Mouse (Mus musculus) cortical plate, adult 2 months (tissue): Measurements from ENCODE around the gene Cxcr4. TPM values are rescaled to one million over a fixed set of nuclear protein-coding genes. Genes with fewer than 3 reads are reported as not detected.

ENCODE experiments used
- H3K27ac ChIP-seq: fragments of 200-500 bp; 2 replicates; pipeline ENCODE4 v1.5.1; 2012; ENCODE audit warnings: low read length, control low read depth, inconsistent platforms; ENCODE audit not compliant: insufficient read depth
- H3K4me1 ChIP-seq: fragments of 200-500 bp; 2 replicates; pipeline ENCODE4 v1.6.1; 2011; ENCODE audit warnings: low read length; ENCODE audit not compliant: control insufficient read depth, insufficient read depth
- H3K4me3 ChIP-seq: fragments of 200-500 bp; 2 replicates; pipeline ENCODE4 v1.5.1; 2011; ENCODE audit warnings: mild to moderate bottlenecking, low read length, control low read depth; ENCODE audit not compliant: insufficient read depth
- CTCF ChIP-seq: fragments of 200-500 bp; IDR thresholded peaks from 2 replicates; pipeline ENCODE4 v1.5.1; 2011; ENCODE audit warnings: mild to moderate bottlenecking, control low read depth, low read length; ENCODE audit not compliant: insufficient read depth; ENCODE audit errors: extremely low read depth
- POLR2A ChIP-seq: fragments of 200-500 bp; IDR thresholded peaks from 2 replicates; pipeline ENCODE4 v1.6.1; 2011; ENCODE audit warnings: mild to moderate bottlenecking, low read length, control low read depth; ENCODE audit not compliant: insufficient read depth; ENCODE audit errors: extremely low read depth
- polyA plus RNA-seq: library from polyadenylated mRNA; depleted of rRNA; stranded (reverse); fragments of >200 nt; gene quantifications from 2 replicates; pipeline ENCODE4 v1.2.3, GENCODE M21; 2012; rRNA removed

The Cxcr4 gene
- polyA plus RNA-seq, 1 experiment: 3.2 TPM

- Histone ChIP-seq H3K4me3 (no peak overlapping the region), H3K4me1 (no peaks in the 10 kb centered on the region), H3K27ac (no peak overlapping the region)
- TF ChIP-seq POLR2A (no peak), CTCF (no peak)
These were observed 40.2 kb downstream of the Cxcr4 start for GRCm38 (mm10) chr1:128551743-128552397.

- Histone ChIP-seq H3K4me3 (no peak overlapping the region), H3K4me1 (no peaks in the 10 kb centered on the region), H3K27ac (no peak overlapping the region)
- TF ChIP-seq CTCF: no peak
- TF ChIP-seq POLR2A: no peak
These were observed 42.7 kb downstream of the Cxcr4 start for GRCm38 (mm10) chr1:128549442-128549841.

GRCm38 (mm10) chr1:128549007-128549406, 43.1 kb downstream of the Cxcr4 start:
- Histone ChIP-seq H3K4me3 (no peak overlapping the region), H3K27ac (no peak overlapping the region), H3K4me1 (no peaks in the 10 kb centered on the region)
- TF ChIP-seq CTCF: no peak
- no peak for TF ChIP-seq POLR2A

- no peak overlapping the region for H3K27ac ChIP-seq
- H3K4me1 ChIP-seq: no peaks in the 10 kb centered on the region
- no peak for TF ChIP-seq POLR2A
- TF ChIP-seq CTCF: no peak
- no peak overlapping the region for H3K4me3 ChIP-seq
These were observed 43.7 kb downstream of the Cxcr4 start for GRCm38 (mm10) chr1:128548220-128548998.

- TF ChIP-seq POLR2A (no peak), CTCF (no peak)
- Histone ChIP-seq H3K27ac (no peak overlapping the region), H3K4me3 (no peak overlapping the region), H3K4me1 (no peaks in the 10 kb centered on the region)
These were observed 46.4 kb downstream of the Cxcr4 start for GRCm38 (mm10) chr1:128545672-128546071.

GRCm38 (mm10) chr1:128543137-128543536, 49.0 kb downstream of the Cxcr4 start:
- Histone ChIP-seq H3K4me3 (no peak overlapping the region), H3K27ac (no peak overlapping the region), H3K4me1 (no peaks in the 10 kb centered on the region)
- no peak for TF ChIP-seq POLR2A
- no peak for TF ChIP-seq CTCF

- no peaks in the 10 kb centered on the region for H3K4me1 ChIP-seq
- TF ChIP-seq CTCF (no peak), POLR2A (no peak)
- no peak overlapping the region for H3K4me3 ChIP-seq
- H3K27ac ChIP-seq: no peak overlapping the region
These were observed 49.5 kb downstream of the Cxcr4 start for GRCm38 (mm10) chr1:128542555-128542954.

GRCm38 (mm10) chr1:128540213-128540612, 51.9 kb downstream of the Cxcr4 start:
- no peak for TF ChIP-seq CTCF
- TF ChIP-seq POLR2A: no peak
- no peak overlapping the region for H3K4me3 ChIP-seq
- H3K4me1 ChIP-seq: no peaks in the 10 kb centered on the region
- H3K27ac ChIP-seq: no peak overlapping the region

GRCm38 (mm10) chr1:128539555-128539954, 52.5 kb downstream of the Cxcr4 start:
- H3K27ac ChIP-seq: no peak overlapping the region
- H3K4me1 ChIP-seq: no peaks in the 10 kb centered on the region
- no peak overlapping the region for H3K4me3 ChIP-seq
- TF ChIP-seq CTCF (no peak), POLR2A (no peak)

Other genes starting within 250 kb of the Cxcr4 start
- 7.4 and 7.8 TPM in 2 replicates for gene Mcm6, start 232.6 kb downstream of the Cxcr4 start, polyA plus RNA-seq
- gene Dars, start 174.9 kb downstream of the Cxcr4 start, polyA plus RNA-seq: 42.1 and 43.3 TPM in 2 replicates